Mouse (Mus musculus) ES-E14 (cell line): ENCODE results near the gene Dync2h1.

Source experiments
- HCFC1 ChIP-seq: IDR thresholded peaks from 2 replicates; pipeline ENCODE4 v1.6.1; 2012; ENCODE audit warnings: low read length, inconsistent platforms, borderline replicate concordance; ENCODE audit not compliant: insufficient read depth
- ZNF384 ChIP-seq: IDR thresholded peaks from 2 replicates; pipeline ENCODE4 v1.6.1; 2012; ENCODE audit warnings: low read depth, low read length, inconsistent platforms

DNA sequence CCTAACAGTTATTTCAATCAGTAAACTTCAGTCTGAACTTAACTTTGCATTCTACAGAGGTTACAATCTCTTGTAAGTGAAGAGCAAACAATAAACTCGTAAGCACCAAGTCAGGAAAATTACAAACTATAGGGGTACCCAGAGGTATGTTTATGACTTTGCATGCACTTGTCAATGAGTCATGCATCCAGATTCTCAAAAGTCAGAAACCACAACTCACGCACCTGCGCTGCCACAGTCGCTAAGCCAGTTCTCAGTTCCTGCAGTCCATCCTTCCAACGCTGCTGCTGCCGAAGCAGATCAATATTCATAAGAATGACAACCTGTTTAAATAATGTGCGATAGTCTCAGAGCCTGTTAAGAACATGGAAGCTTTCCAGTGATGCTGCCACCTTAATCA, 25.6 kb downstream of the Dync2h1 start:
- TF ChIP-seq ZNF384 (no peak), HCFC1 (no peak)
